Mouse (Mus musculus): ENCODE data around the gene Dlgap4.
"Not testable (repeated sequence)": the region's sequence is repeated elsewhere in the genome, so short reads cannot be mapped to it uniquely, and the experiment has no call there.

The Dlgap4 gene

GRCm38 (mm10) chr2:156802116-156802515 is 188.6 kb downstream of the Dlgap4 start:
- not testable (repeated sequence) for DNase-seq (ENCODE audit: extremely low read depth, low read depth)

- DNase-seq (ENCODE audit: extremely low read depth, low read depth), result peak; percentile 83
Measured at GRCm38 (mm10) chr2:156803698-156804372, 190.3 kb downstream of the Dlgap4 start.

GRCm38 (mm10) chr2:156804589-156804988 is 191.1 kb downstream of the Dlgap4 start:
- DNase-seq (ENCODE audit: extremely low read depth, low read depth), result peak; percentile 97

GRCm38 (mm10) chr2:156806886-156807285 is 193.4 kb downstream of the Dlgap4 start:
- DNase-seq (ENCODE audit: extremely low read depth, low read depth), result no peak

- peak; percentile 32 for DNase-seq (ENCODE audit: extremely low read depth, low read depth)
Measured at GRCm38 (mm10) chr2:156809579-156809978, 196.1 kb downstream of the Dlgap4 start.

- no peak for DNase-seq (ENCODE audit: extremely low read depth, low read depth)
Measured at GRCm38 (mm10) chr2:156810716-156811115, 197.2 kb downstream of the Dlgap4 start.

- no peak for DNase-seq (ENCODE audit: extremely low read depth, low read depth)
Measured at GRCm38 (mm10) chr2:156811556-156811955, 198.1 kb downstream of the Dlgap4 start.

Data from MEL-GATA-1-ER (cell line).